Mouse (Mus musculus): ENCODE measurements around the gene Mybpc2.

Gene Mybpc2

GRCm38 (mm10) chr7:44525126-44525832, 823 bp upstream of the Mybpc2 start:
- DNase-seq (ENCODE audit: low read depth, low spot score), result peak; percentile 24

GRCm38 (mm10) chr7:44523056-44523455, 1.4 kb downstream of the Mybpc2 start:
- no peak for DNase-seq (ENCODE audit: low read depth, low spot score)

- peak; percentile 72 for DNase-seq (ENCODE audit: low read depth, low spot score)
Measured at GRCm38 (mm10) chr7:44521710-44522109, 2.7 kb downstream of the Mybpc2 start.

- DNase-seq (ENCODE audit: low read depth, low spot score), result peak; percentile 53
Measured at GRCm38 (mm10) chr7:44520990-44521389, 3.5 kb downstream of the Mybpc2 start.

- DNase-seq (ENCODE audit: low read depth, low spot score), result peak; percentile 48
Measured at GRCm38 (mm10) chr7:44519240-44519913, 5.1 kb downstream of the Mybpc2 start.

GRCm38 (mm10) chr7:44507491-44507890, 17.0 kb downstream of the Mybpc2 start:
- DNase-seq (ENCODE audit: low read depth, low spot score), result no peak

GRCm38 (mm10) chr7:44501563-44502115, 22.8 kb downstream of the Mybpc2 start:
- DNase-seq (ENCODE audit: low read depth, low spot score), result peak; percentile 75

- no peak for DNase-seq (ENCODE audit: low read depth, low spot score)
Measured at GRCm38 (mm10) chr7:44500046-44500445, 24.4 kb downstream of the Mybpc2 start.

- no peak for DNase-seq (ENCODE audit: low read depth, low spot score)
Measured at GRCm38 (mm10) chr7:44498922-44499321, 25.5 kb downstream of the Mybpc2 start.

GRCm38 (mm10) chr7:44497361-44498055, 26.9 kb downstream of the Mybpc2 start:
- DNase-seq (ENCODE audit: low read depth, low spot score), result peak; percentile 39

GRCm38 (mm10) chr7:44496771-44497109, 27.7 kb downstream of the Mybpc2 start:
- no peak for DNase-seq (ENCODE audit: low read depth, low spot score)

- DNase-seq (ENCODE audit: low read depth, low spot score), result peak; percentile 100
Measured at GRCm38 (mm10) chr7:44495992-44496770, 28.3 kb downstream of the Mybpc2 start, which contains the start of the genes Emc10 and Fam71e1. TSS of gene Emc10 (minus strand) at chr7:44496529. TSS of gene Fam71e1 (plus strand) at chr7:44496581.

- no peak for DNase-seq (ENCODE audit: low read depth, low spot score)
Measured at GRCm38 (mm10) chr7:44495086-44495485, 29.4 kb downstream of the Mybpc2 start.

- no peak for DNase-seq (ENCODE audit: low read depth, low spot score)
Measured at GRCm38 (mm10) chr7:44494681-44495080, 29.8 kb downstream of the Mybpc2 start.

- DNase-seq (ENCODE audit: low read depth, low spot score), result no peak
Measured at GRCm38 (mm10) chr7:44492166-44492826, 32.2 kb downstream of the Mybpc2 start.

- DNase-seq (ENCODE audit: low read depth, low spot score), result no peak
Measured at GRCm38 (mm10) chr7:44491391-44491790, 33.1 kb downstream of the Mybpc2 start.

- DNase-seq (ENCODE audit: low read depth, low spot score), result no peak
Measured at GRCm38 (mm10) chr7:44490281-44490680, 34.2 kb downstream of the Mybpc2 start.

GRCm38 (mm10) chr7:44488545-44488944, 35.9 kb downstream of the Mybpc2 start:
- no peak for DNase-seq (ENCODE audit: low read depth, low spot score)

GRCm38 (mm10) chr7:44487936-44488335, 36.5 kb downstream of the Mybpc2 start:
- no peak for DNase-seq (ENCODE audit: low read depth, low spot score)

- no peak for DNase-seq (ENCODE audit: low read depth, low spot score)
Measured at GRCm38 (mm10) chr7:44486927-44487575, 37.4 kb downstream of the Mybpc2 start.

Measured in A20 (cell line).